Mouse (Mus musculus): ENCODE measurements around the gene Tcaf3. TPM values are rescaled to one million over a fixed set of nuclear protein-coding genes. Genes with fewer than 3 reads are reported as not detected.

The Tcaf3 gene
- total RNA-seq, 2 experiments from 2014 or later: not detected

DNA sequence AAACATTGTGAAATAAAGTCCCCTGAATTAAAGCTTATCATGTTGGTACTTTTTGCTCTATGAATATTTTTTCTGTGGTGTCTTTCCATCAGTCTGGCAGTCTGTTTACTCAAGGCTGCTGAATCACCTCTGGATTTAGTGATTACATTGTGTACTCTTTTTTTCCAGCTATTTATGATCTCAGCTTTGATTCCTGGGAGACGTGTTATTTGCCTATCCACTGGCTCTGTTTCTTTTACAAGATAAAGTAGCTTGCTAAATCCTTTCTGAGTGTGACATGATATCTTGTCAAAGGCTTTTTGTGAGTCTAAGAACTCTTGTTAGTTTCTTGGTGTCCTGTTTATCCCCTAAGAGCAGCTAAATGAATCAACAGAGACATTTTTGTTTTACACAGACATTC is 52.6 kb downstream of the Tcaf3 start:
- ATAC-seq (ENCODE audit: poor library complexity, severe bottlenecking): no peak

DNA sequence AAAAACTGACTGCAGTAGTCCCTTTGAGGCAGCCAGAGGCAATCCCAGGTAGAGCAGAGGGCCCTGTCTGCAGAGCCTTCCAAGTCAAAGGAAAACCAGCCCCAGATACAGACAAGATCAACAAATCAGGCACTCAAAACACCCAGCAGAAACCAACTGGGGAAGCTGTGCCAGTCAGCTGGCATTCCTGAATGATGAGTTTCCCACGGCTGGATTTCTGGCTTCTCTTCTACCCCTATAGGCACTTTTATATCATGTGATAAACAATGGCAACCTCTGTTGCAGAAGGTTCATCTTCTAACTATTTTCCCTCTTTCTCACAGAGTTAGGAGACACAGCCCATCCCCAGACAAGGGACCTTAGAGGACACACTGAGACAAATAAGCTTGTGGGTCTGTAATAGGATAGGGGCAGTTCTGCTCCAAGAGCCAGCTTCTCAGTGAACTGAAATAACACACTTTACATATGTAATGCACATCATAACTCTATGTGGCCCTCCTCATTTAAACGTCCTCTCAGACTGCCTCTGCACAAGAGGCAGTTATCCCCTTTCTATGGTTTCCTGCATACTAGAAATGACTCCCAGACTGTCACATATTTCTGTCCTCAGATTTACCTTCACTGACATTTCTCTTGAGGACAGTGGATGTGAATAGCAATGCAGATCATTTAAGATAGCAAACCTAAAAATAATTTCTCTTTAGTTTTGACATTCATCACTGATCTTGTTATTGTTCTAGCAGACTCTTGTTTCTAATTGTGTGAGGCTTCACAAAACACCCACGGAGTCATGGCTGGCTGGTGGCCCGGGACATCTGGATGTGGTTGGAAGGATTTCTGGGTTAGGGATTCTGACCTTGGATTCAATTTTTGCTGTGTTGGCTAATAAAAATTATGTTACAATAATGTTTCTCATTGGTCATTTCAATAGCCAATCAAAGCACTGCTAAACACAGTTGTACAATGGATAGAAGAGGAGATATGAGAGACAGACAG is 55.2 kb downstream of the Tcaf3 start:
- ATAC-seq (ENCODE audit: poor library complexity, severe bottlenecking): no peak

DNA sequence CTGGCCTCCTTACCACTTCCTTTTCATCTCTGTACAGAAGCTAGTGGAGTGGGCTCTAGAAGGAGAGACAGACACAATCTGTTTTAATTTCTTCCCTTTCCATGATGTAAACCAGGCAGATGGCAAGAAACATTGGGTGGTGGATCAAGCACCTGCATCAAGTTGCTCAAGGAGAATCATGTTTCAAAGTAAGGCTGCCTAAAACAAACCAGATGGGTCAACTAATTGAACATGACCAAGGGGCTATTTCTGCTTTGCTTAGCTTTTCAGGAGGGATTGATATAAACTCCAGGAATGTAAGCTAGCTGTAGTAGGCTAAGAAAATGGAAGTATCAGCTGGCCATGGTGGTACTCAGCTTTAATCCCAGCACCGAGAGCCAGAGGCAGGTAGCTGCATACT is 56.8 kb downstream of the Tcaf3 start:
- no peak for ATAC-seq (ENCODE audit: poor library complexity, severe bottlenecking)

DNA sequence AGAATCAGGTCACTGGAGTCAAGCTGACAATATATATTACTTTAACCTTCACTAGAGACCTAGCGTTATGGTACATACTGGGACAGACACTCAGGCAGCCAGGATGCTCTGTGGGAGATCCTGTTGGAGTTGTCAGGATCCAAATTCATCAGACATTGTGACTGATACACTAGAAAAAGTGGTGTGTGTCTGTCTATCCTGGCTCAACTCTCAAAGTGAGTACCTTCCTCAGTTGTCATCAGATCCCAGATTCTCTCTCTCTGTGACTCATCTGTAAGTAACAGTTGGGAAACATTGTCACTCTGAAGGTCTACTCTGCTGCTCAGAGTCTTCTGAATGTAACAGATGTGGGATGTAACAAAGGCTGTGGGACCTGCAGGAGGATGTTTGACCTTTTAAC is 57.8 kb downstream of the Tcaf3 start:
- no peak for ATAC-seq (ENCODE audit: poor library complexity, severe bottlenecking)

Other genes starting within 250 kb of the Tcaf3 start
- 411 and 420 TPM in 2 replicates for gene Zyx, start 248.1 kb downstream of the Tcaf3 start, total RNA-seq (2015)
- 117 and 131 TPM in 2 replicates for gene Zyx, start 248.1 kb downstream of the Tcaf3 start, total RNA-seq (2017)
- gene Epha1, start 224.4 kb downstream of the Tcaf3 start, total RNA-seq (2015): not detected in 2 replicates
- gene Epha1, start 224.4 kb downstream of the Tcaf3 start, total RNA-seq (2017): not detected in 2 replicates
- gene Tas2r143, start 197.5 kb downstream of the Tcaf3 start, total RNA-seq (2015): 0.39 and 1.6 TPM in 2 replicates
- gene Tas2r143, start 197.5 kb downstream of the Tcaf3 start, total RNA-seq (2017): 1.5 TPM in 1 of 2 replicates, not detected in the other
- gene Tas2r135, start 192.3 kb downstream of the Tcaf3 start, total RNA-seq (2015): 0.25 and 0.59 TPM in 2 replicates
- not detected in 2 replicates for gene Tas2r135, start 192.3 kb downstream of the Tcaf3 start, total RNA-seq (2017)
- 0.47 and 0.59 TPM in 2 replicates for gene Tas2r126, start 163.2 kb downstream of the Tcaf3 start, total RNA-seq (2015)
- not detected in 2 replicates for gene Tas2r126, start 163.2 kb downstream of the Tcaf3 start, total RNA-seq (2017)
- gene Olfr458, start 132.5 kb downstream of the Tcaf3 start, total RNA-seq (2015): not detected in 2 replicates
- gene Olfr458, start 132.5 kb downstream of the Tcaf3 start, total RNA-seq (2017): not detected in 2 replicates
- gene Olfr457, start 121.4 kb downstream of the Tcaf3 start, total RNA-seq (2015): not detected in 2 replicates
- 0.04 TPM in 1 of 2 replicates, not detected in the other for gene Olfr457, start 121.4 kb downstream of the Tcaf3 start, total RNA-seq (2017)
- gene Olfr456, start 110.5 kb downstream of the Tcaf3 start, total RNA-seq (2015): not detected in 2 replicates
- not detected in 2 replicates for gene Olfr456, start 110.5 kb downstream of the Tcaf3 start, total RNA-seq (2017)
- not detected in 2 replicates for gene Olfr455, start 50.1 kb downstream of the Tcaf3 start, total RNA-seq (2015)
- not detected in 2 replicates for gene Olfr455, start 50.1 kb downstream of the Tcaf3 start, total RNA-seq (2017)
- gene Tcaf2, start 47.6 kb upstream of the Tcaf3 start, total RNA-seq (2015): not detected in 2 replicates
- gene Tcaf2, start 47.6 kb upstream of the Tcaf3 start, total RNA-seq (2017): 0.22 TPM in 1 of 2 replicates, not detected in the other
- gene Tcaf1, start 112.4 kb upstream of the Tcaf3 start, total RNA-seq (2015): 0.04 TPM in 1 of 2 replicates, not detected in the other
- gene Tcaf1, start 112.4 kb upstream of the Tcaf3 start, total RNA-seq (2017): 0.11 TPM in 1 of 2 replicates, not detected in the other
- not detected in 2 replicates for gene Olfr453, start 141.7 kb upstream of the Tcaf3 start, total RNA-seq (2015)
- not detected in 2 replicates for gene Olfr453, start 141.7 kb upstream of the Tcaf3 start, total RNA-seq (2017)
- gene Olfr38, start 158.7 kb upstream of the Tcaf3 start, total RNA-seq (2015): not detected in 2 replicates
- gene Olfr38, start 158.7 kb upstream of the Tcaf3 start, total RNA-seq (2017): not detected in 2 replicates
- gene Olfr452, start 187.4 kb upstream of the Tcaf3 start, total RNA-seq (2015): not detected in 2 replicates
- gene Olfr452, start 187.4 kb upstream of the Tcaf3 start, total RNA-seq (2017): not detected in 2 replicates
- not detected in 2 replicates for gene Olfr450, start 214.2 kb upstream of the Tcaf3 start, total RNA-seq (2015)
- not detected in 2 replicates for gene Olfr450, start 214.2 kb upstream of the Tcaf3 start, total RNA-seq (2017)
- not detected in 2 replicates for gene Olfr449, start 236.7 kb upstream of the Tcaf3 start, total RNA-seq (2015)
- gene Olfr449, start 236.7 kb upstream of the Tcaf3 start, total RNA-seq (2017): not detected in 2 replicates